Mouse (Mus musculus) cerebellum, postnatal 10 days (tissue): ENCODE results near the gene Sfi1.
"Not testable (repeated sequence)": the region's sequence is repeated elsewhere in the genome, so short reads cannot be mapped to it uniquely, and the experiment has no call there.

Experiments
- DNase-seq, 2 experiments: peaks; one replicate each; pipeline ENCODE4 v3.0.0; 2021; ENCODE audit warnings: mixed read lengths in 2 of 2

Gene Sfi1

GRCm38 (mm10) chr11:3103619-3104164 lies 89.6 kb downstream of the Sfi1 start:
- no peak for DNase-seq

GRCm38 (mm10) chr11:3102626-3103025 lies 90.6 kb downstream of the Sfi1 start:
- DNase-seq = not testable (repeated sequence)

- no peak for DNase-seq
Measured at GRCm38 (mm10) chr11:3101875-3102494, 91.3 kb downstream of the Sfi1 start.

- no peak for DNase-seq
Measured at GRCm38 (mm10) chr11:3101072-3101874, 92.0 kb downstream of the Sfi1 start.

GRCm38 (mm10) chr11:3100066-3100645 lies 93.1 kb downstream of the Sfi1 start:
- DNase-seq = not testable (repeated sequence)
